Mouse (Mus musculus) stomach, embryonic 14.5 days (tissue): Measurements from ENCODE around the gene Lypd6b. TPM values are rescaled to one million over a fixed set of nuclear protein-coding genes. Genes with fewer than 3 reads are reported as not detected.

Experiments used
- ATAC-seq: fragments of 200-750 bp; cut with Nextera tagmentation; 2 replicates; pipeline ENCODE4 v1.8.0; 2017; ENCODE audit warnings: low read depth, moderate TSS enrichment; ENCODE audit not compliant: insufficient number of reproducible peaks, insufficient read depth, low FRiP score
- H3K27ac ChIP-seq: fragments of 300-500 bp; sonication (generic); 2 replicates; pipeline ENCODE4 v1.5.1; 2014; ENCODE audit warnings: mild to moderate bottlenecking, low read length, moderate library complexity, mixed read lengths
- H3K27me3 ChIP-seq: fragments of 300-500 bp; sonication (generic); 2 replicates; pipeline ENCODE4 v1.6.1; 2014; ENCODE audit warnings: low read length, control low read depth, mixed read lengths; ENCODE audit not compliant: control insufficient read depth, insufficient read depth
- H3K36me3 ChIP-seq: fragments of 300-500 bp; sonication (generic); 2 replicates; pipeline ENCODE4 v1.6.1; 2014; ENCODE audit warnings: mild to moderate bottlenecking, control low read depth, low read length, moderate library complexity, mixed read lengths; ENCODE audit not compliant: control insufficient read depth, insufficient read depth
- H3K4me1 ChIP-seq: fragments of 300-500 bp; sonication (generic); 2 replicates; pipeline ENCODE4 v1.6.1; 2014; ENCODE audit warnings: low read length, control low read depth, mixed read lengths; ENCODE audit not compliant: control insufficient read depth, insufficient read depth
- H3K4me2 ChIP-seq: fragments of 300-500 bp; sonication (generic); replicated peaks from 2 replicates; pipeline ENCODE4 v1.6.1; 2014; ENCODE audit warnings: low read depth, low read length, control low read depth
- H3K4me3 ChIP-seq: fragments of 300-500 bp; sonication (generic); 2 replicates; pipeline ENCODE4 v1.5.1; 2014; ENCODE audit warnings: low read depth, low read length, control low read depth
- H3K9ac ChIP-seq: fragments of 300-500 bp; sonication (generic); replicated peaks from 2 replicates; pipeline ENCODE4 v1.6.1; 2014; ENCODE audit warnings: low read depth, mild to moderate bottlenecking, control low read depth, low read length, moderate library complexity, mixed read lengths
- H3K9me3 ChIP-seq: fragments of 300-500 bp; sonication (generic); 2 replicates; pipeline ENCODE4 v1.6.1; 2016; ENCODE audit warnings: low read depth, low read length, control low read depth; ENCODE audit not compliant: control insufficient read depth
- WGBS: fragments of 180-500 bp; shearing (Covaris S2); extraction: QIAGEN DNeasy Blood & Tissue Kit; methylation state at CpG from one replicate; pipeline ENCODE4 v1.1.7; 2014; 5-methylcytosine and 5-hydroxymethylcytosine counted together
- polyA plus RNA-seq: library from polyadenylated mRNA; unstranded; fragments of >200 nt; fragmentation: Nextera tagmentation; extraction: Ambion mirVana; gene quantifications from 2 replicates; pipeline ENCODE4 v1.2.1, GENCODE M21; 2014

The Lypd6b gene
- polyA plus RNA-seq, 1 experiment from 2014 or later, result 29.6 TPM

GRCm38 (mm10) chr2:49961991-49962390 lies 174.5 kb downstream of the Lypd6b start:
- no peaks in the 10 kb centered on the region for H3K36me3 ChIP-seq
- no peak overlapping the region for H3K4me3 ChIP-seq
- H3K9ac ChIP-seq, result no peak overlapping the region
- no peaks in the 10 kb centered on the region for H3K4me1 ChIP-seq
- no peak overlapping the region for H3K4me2 ChIP-seq
- H3K9me3 ChIP-seq, result no peaks in the 10 kb centered on the region
- H3K27ac ChIP-seq, result no peak overlapping the region
- no peak for ATAC-seq
- 84% methylated on average over 2 of the region's 2 CpGs for whole genome bisulfite sequencing
- H3K27me3 ChIP-seq, result no peaks in the 10 kb centered on the region

GRCm38 (mm10) chr2:49964899-49965298 lies 177.4 kb downstream of the Lypd6b start:
- Histone ChIP-seq H3K9me3 (no peaks in the 10 kb centered on the region), H3K36me3 (no peaks in the 10 kb centered on the region), H3K27me3 (no peaks in the 10 kb centered on the region), H3K9ac (no peak overlapping the region), H3K4me3 (no peak overlapping the region), H3K4me1 (0 out of 2 replicates have a peak, but pooled peaks cover 2% of the 10 kb centered on the region), H3K4me2 (no peak overlapping the region), H3K27ac (no peak overlapping the region)
- no peak for ATAC-seq
- 77% methylated on average over 3 of the region's 3 CpGs for WGBS

GRCm38 (mm10) chr2:49967748-49968147 lies 180.3 kb downstream of the Lypd6b start:
- Histone ChIP-seq H3K27me3 (no peaks in the 10 kb centered on the region), H3K27ac (no peak overlapping the region), H3K4me2 (no peak overlapping the region), H3K9me3 (no peaks in the 10 kb centered on the region), H3K4me1 (0 out of 2 replicates have a peak, but pooled peaks cover 2% of the 10 kb centered on the region), H3K36me3 (no peaks in the 10 kb centered on the region), H3K4me3 (no peak overlapping the region), H3K9ac (no peak overlapping the region)
- ATAC-seq, result no peak
- WGBS, result 45% methylated on average over 3 of the region's 3 CpGs

- Histone ChIP-seq H3K27me3 (no peaks in the 10 kb centered on the region), H3K4me1 (0 out of 2 replicates have a peak, but pooled peaks cover 2% of the 10 kb centered on the region), H3K9ac (no peak overlapping the region), H3K4me3 (no peak overlapping the region), H3K27ac (no peak overlapping the region), H3K9me3 (no peaks in the 10 kb centered on the region), H3K4me2 (no peak overlapping the region), H3K36me3 (no peaks in the 10 kb centered on the region)
- 89% methylated on average over 3 of the region's 3 CpGs for WGBS
- ATAC-seq, result no peak
Measured at GRCm38 (mm10) chr2:49970990-49971389, 183.5 kb downstream of the Lypd6b start.

GRCm38 (mm10) chr2:49978606-49979005 lies 191.1 kb downstream of the Lypd6b start:
- ATAC-seq, result no peak
- Histone ChIP-seq H3K27ac (no peak overlapping the region), H3K9ac (no peak overlapping the region), H3K4me2 (no peak overlapping the region), H3K4me3 (no peak overlapping the region), H3K4me1 (no peaks in the 10 kb centered on the region), H3K36me3 (no peaks in the 10 kb centered on the region), H3K27me3 (no peaks in the 10 kb centered on the region), H3K9me3 (no peaks in the 10 kb centered on the region)
- WGBS, result 72% methylated on average over 10 of the region's 10 CpGs

- Histone ChIP-seq H3K36me3 (no peaks in the 10 kb centered on the region), H3K9ac (no peak overlapping the region), H3K4me2 (no peak overlapping the region), H3K9me3 (no peaks in the 10 kb centered on the region), H3K4me1 (no peaks in the 10 kb centered on the region), H3K4me3 (no peak overlapping the region), H3K27ac (no peak overlapping the region), H3K27me3 (no peaks in the 10 kb centered on the region)
- ATAC-seq, result no peak
- 90% methylated on average over 3 of the region's 3 CpGs for WGBS
Measured at GRCm38 (mm10) chr2:49979991-49980390, 192.5 kb downstream of the Lypd6b start.

- Histone ChIP-seq H3K27me3 (no peaks in the 10 kb centered on the region), H3K9me3 (no peaks in the 10 kb centered on the region), H3K4me1 (no peaks in the 10 kb centered on the region), H3K27ac (no peak overlapping the region), H3K4me2 (no peak overlapping the region), H3K36me3 (no peaks in the 10 kb centered on the region), H3K9ac (no peak overlapping the region), H3K4me3 (no peak overlapping the region)
- ATAC-seq, result no peak
- WGBS, result 77% methylated on average over 5 of the region's 5 CpGs
Measured at GRCm38 (mm10) chr2:49983021-49983420, 195.5 kb downstream of the Lypd6b start.

- no peaks in the 10 kb centered on the region for H3K4me1 ChIP-seq
- no peak overlapping the region for H3K9ac ChIP-seq
- no peak overlapping the region for H3K4me2 ChIP-seq
- no peaks in the 10 kb centered on the region for H3K27me3 ChIP-seq
- ATAC-seq, result peak; percentile 85
- no peaks in the 10 kb centered on the region for H3K9me3 ChIP-seq
- H3K4me3 ChIP-seq, result no peak overlapping the region
- no peaks in the 10 kb centered on the region for H3K36me3 ChIP-seq
- WGBS, result 47% methylated on average over 3 of the region's 3 CpGs
- H3K27ac ChIP-seq, result no peak overlapping the region
Measured at GRCm38 (mm10) chr2:49984780-49985179, 197.3 kb downstream of the Lypd6b start.

GRCm38 (mm10) chr2:49995841-49996240 lies 208.4 kb downstream of the Lypd6b start:
- no peaks in the 10 kb centered on the region for H3K4me1 ChIP-seq
- 46% methylated on average over 4 of the region's 4 CpGs for WGBS
- ATAC-seq, result no peak
- no peak overlapping the region for H3K9ac ChIP-seq
- H3K4me2 ChIP-seq, result no peak overlapping the region
- H3K27me3 ChIP-seq, result no peaks in the 10 kb centered on the region
- no peaks in the 10 kb centered on the region for H3K9me3 ChIP-seq
- no peak overlapping the region for H3K4me3 ChIP-seq
- H3K27ac ChIP-seq, result no peak overlapping the region
- no peaks in the 10 kb centered on the region for H3K36me3 ChIP-seq
